Mouse (Mus musculus) cerebellum, adult (tissue): ENCODE data around the gene Vmn1r226.

Experiments used
- ATAC-seq: cut with Nextera tagmentation; 2 replicates; pipeline ENCODE4 v1.9.2; 2017; ENCODE audit warnings: mild to moderate bottlenecking, moderate library complexity, mixed read lengths; ENCODE audit not compliant: insufficient number of reproducible peaks, low FRiP score, low TSS enrichment

Vmn1r226 gene

GRCm38 (mm10) chr17:20682543-20682942, at the start of gene Vmn1r226:
TSS of gene Vmn1r226 (plus strand) at chr17:20682843.
- no peak for ATAC-seq

- no peak for ATAC-seq
Observed at GRCm38 (mm10) chr17:20729543-20729942, 46.9 kb downstream of the Vmn1r226 start, which contains the start of gene Vmn1r227. TSS of gene Vmn1r227 (plus strand) at chr17:20729843.
